Mouse (Mus musculus) left cerebral cortex, postnatal 10 days (tissue): Measurements from ENCODE around the gene Mprip. TPM values are rescaled to one million over a fixed set of nuclear protein-coding genes. Genes with fewer than 3 reads are reported as not detected.
"Not testable (repeated sequence)": the region's sequence is repeated elsewhere in the genome, so short reads cannot be mapped to it uniquely, and the experiment has no call there.

Source experiments
- DNase-seq, 2 experiments: peaks; one replicate each; pipeline ENCODE4 v3.0.0; 2021 to 2022; ENCODE audit warnings: low spot score in 2 of 2, mixed read lengths in 1 of 2; ENCODE audit errors: extremely low spot score in 1 of 2
- intact Hi-C: fragments of 180-260 bp; cut with DNase I; formaldehyde crosslinking; loops from one replicate; pipeline ENCODE4 v1.15.1; 2025
- total RNA-seq, 2 experiments: library from RNA; stranded (reverse); gene quantifications; 2 replicates each; pipeline ENCODE4 v1.2.3; 2021

Gene Mprip
- total RNA-seq, 2 experiments from 2014 or later: 239 to 247 TPM

DNA sequence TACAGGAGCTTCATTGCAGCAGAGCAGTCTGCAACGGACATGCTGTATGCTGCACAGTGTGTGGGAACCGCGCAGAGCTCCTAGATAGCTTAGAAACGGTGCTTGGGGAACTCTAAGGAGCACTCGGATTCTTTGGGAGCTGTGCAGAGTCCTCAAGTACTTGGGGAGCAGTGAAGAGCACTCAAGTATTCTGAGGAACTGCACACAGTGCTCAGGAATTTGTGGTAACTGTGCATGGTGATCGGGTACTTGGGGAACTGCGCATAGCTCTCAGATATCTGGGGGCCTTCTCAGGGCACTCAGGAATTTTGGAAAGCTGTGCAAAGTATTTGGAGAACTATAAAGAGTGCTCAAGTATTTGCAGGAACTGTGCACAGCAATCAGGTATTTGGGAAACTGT is 16.1 kb upstream of the Mprip start:
- DNase-seq: no peak
- intact Hi-C loops: no loop called here

DNA sequence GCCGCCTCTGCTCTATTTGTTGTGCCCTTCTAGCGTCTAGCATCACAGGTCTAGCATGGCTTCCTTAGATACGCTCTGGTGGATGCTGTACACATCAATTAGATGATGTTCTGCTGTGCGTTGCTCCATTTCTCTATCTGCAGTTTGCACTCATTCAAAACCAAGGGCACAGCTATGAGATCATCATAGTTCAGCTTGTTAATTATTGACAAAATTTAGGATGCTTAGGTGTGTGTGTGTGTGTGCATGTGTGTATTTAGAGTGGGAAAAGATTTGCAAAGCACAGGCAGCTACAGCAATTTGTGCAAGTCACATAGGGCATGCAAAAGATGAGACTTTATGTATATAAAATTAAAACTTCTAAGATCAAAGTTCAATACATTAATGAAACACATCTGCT is 12.0 kb upstream of the Mprip start:
- intact Hi-C loops: no loop called here
- DNase-seq: no peak

DNA sequence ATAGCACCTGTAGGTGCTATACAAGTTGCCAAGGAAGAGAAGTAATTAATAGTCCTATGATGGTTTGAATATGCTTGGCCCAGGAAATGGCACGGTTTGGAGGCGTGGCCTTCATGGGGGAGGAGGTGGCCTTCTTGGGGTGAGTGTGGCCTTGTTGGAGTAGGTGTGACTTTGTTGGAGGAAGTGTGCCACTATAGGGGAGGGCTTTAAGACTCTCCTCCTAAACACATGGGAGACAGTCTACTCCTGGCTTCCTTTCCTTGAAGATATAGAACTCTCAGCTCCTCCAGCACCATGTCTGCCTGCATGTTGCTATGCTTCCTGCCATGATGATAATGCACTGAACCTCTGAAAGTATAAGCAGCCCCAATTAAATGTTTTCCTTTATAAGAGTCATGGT is 8.1 kb upstream of the Mprip start:
- intact Hi-C loops: no loop called here
- no peak for DNase-seq

DNA sequence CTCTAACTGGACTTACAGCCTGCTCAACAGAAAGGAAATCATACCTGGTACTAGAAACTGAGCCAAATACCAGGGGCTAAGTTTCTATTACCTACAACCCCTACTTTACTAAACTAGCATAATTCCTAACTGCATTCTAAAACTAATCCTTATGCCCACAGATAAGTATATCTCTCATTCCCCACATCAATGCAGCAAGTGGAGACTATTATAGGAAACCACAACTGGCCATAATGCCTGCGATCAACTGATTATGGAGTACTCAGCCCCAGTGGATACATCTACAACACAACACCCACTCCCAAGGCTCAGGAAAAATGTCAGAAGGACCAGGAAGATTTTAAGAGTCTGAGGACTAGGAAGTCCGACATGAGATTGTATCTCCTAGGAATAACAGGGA is 7.6 kb upstream of the Mprip start:
- DNase-seq: no peak
- intact Hi-C loops: no loop called here

DNA sequence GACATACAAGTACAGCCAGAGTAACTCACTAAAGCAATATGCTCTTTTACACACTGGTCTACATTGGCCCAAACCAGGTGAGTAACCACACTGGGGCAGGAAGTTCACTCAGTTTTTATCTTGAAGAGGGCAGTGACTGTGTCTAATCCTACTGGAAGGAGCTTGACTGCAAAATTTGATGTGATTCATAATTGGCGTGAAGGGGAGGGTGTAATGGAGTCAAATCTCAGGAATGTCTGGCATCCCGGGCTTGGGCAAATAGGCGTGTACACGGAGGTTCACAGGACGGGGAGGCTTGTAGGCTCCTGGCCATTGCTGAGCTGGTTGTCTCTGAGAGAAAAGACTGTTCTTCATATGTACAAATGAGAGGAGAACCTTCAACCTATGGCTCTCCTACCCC is 5.8 kb upstream of the Mprip start:
- intact Hi-C loops: no loop called here
- DNase-seq: no peak

DNA sequence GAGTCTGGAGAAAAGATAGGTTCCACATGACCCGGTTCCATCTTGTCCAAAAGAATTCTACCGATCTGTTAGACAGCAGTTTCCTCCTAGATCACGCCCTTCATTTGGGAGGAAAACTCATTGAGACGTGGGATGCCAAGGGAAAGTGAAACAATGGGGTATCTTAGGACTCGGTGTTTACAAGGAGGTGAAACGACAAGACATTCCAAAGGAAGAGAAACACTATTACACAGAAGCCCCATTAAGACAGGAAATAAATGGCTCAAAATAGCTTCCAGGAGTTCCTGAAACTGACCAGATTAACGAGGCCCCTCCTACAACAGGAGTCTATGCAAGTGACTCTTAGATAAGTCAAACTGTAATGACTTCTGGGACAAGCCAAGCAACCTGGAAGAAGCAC is 5.1 kb upstream of the Mprip start:
- no peak for DNase-seq
- intact Hi-C loops: no loop called here

DNA sequence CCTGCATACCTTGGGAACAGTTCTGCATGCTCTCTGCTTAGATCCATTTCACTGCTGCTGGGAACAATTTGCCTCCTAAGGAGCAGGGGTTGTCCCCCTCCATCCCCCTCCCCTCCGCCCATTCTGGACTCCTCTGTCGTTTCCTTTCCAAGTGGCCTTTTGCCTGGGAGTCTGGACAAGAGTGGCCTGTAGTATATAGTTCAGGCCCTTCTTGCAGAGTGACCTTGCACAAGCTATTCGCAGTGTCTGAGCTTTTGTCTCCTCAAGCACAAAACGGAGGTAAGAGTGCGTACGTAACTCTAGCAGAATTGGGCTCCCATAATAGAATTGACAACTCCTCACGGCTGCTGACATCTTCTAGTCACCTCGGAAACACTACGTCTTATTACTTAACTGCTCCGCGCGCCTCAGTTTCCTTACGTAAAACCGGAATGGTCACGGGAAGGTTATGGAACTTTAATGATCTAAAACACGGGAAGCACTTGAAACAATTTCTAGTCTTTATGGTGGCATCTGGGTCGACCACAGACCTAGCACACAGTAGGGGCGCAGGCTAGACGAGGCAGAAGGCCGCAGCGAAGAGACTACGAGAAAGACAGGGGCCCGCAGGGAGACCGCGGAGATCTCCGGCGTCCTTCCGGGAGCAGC is 620 bp downstream of the Mprip start:
- DNase-seq: peak in 1 of 2 experiments; percentile 7
- intact Hi-C loops: loop anchor here (2.0 to 5.0 kb wide), 2 partner anchors 45 to 71 kb away; no protein-coding TSS in a partner anchor

DNA sequence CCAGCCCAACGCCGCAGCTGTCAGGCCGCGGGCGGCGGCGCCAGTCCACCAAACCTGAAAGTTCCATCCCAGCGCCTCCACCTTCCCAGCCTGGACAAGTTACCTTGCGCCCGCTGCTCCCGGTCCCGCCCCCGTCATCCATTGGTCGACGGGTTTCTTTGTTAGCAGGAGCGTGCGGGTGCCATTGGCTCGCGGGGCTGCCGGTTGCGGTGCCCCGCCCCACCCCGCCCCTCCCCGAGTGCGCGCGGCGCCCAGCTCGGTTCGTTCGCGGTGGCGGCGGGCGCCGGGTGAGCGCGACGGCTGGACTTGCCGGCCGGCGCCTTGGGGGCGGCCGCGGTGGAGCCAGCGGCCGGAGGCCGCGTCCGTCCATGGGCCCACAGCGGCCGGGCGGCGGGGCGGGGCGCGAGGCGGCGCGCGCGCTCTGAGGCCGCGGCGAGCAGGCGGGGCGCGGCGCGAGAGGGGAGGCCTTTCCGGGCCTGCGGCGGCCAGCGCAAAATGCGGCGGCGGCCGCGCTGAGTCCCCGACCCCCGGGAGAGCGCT is 1.2 kb downstream of the Mprip start:
- DNase-seq: peak; percentile 95 to 98
- intact Hi-C loops: loop anchor here (2.0 to 5.0 kb wide), 2 partner anchors 44 to 70 kb away; no protein-coding TSS in a partner anchor

DNA sequence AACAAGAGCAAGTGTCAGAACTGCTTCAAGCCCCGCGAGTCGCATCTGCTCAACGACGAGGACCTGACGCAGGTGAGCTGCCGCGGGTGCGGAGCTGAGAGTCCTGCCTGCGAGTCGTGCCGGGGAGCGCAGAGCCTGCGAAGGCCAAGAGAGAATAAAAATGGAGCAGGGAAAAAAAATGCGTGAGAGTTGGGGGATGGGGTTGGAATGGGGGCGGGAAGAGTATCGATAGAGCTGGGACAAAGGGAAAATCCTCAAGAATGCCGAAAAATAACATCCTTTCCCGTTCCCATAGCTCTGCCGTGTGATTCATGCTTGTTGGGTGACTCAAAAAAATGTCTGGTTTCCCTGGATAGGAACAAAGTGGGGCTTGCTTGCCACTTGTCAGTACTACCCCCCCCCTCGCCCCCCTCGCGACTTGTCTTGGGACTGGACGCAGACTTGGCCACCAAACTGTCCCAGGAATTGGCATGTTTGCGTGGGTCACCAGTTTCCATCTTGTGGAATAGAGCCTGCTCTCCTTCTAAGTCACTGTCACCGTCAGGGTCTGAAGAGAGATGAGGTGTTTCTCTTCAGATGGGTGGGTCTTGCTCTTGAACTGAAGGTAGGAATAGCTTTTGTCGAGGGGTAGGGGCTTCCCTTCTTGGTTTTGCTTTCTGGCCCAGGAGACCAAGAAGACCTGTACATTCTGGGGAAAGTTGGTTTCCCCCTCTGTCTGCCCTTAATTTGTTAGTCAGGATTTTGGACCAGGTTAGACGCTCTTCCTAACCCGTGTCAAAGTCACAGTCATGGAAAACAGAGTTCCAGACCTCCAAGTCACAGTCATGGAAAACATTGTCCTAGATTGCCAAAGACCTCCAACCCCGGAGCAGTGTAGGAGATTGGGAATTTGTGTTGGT is 2.0 kb downstream of the Mprip start:
- DNase-seq: peak; percentile 23 to 48

DNA sequence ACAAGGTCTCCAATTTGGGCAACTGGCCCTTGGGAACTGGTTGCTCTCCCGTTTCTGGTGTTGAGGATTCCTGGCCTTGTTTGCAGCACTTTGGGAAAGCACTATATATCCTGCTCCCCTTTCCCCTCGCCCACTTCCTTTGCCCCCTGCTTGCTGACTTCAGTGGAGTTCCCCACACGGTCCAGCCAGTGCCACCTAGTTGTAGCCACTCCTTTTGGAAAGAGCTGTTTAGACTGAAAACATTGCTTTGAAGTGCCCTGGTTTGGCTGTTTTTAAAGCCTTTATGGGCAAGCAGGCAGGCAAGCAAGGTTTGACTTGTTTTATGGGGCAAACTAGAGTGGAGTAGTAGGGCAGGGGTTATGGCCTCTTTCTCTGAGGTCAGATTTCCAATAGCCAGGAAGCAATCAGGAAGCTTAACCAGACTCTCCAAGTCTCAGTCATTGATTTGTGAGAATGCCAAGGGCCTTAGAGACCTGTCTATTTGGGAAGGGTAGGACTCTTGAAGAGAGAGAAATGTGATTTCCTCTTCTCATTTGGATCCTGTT is 2.7 kb downstream of the Mprip start:
- no peak for DNase-seq
- intact Hi-C loops: loop anchor here (2.0 to 5.0 kb wide), 2 partner anchors 43 to 68 kb away; no protein-coding TSS in a partner anchor

More for the DNA sequence above, 2.0 kb downstream of the Mprip start:
- intact Hi-C loops: loop anchor here (2.0 to 5.0 kb wide), 2 partner anchors 44 to 69 kb away; no protein-coding TSS in a partner anchor

DNA sequence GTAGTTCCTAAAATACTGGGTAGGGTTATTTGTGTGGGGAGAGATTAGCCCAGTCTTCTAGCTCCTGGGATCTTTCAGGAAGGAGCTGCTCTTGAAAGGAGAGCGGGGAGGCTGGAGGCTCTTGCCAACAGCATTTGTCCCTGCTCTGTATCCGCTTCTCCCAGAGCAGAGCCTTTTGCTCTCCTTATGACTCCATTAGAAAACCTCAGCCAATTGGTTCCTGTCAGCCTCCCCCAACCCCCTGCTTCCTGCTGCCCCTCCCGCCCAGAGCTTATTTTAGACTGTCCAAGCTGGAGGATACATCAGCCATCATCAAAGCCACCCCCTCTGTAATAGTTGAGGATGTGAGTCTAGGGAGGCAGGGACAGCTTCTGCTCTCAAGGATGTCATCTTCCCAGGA is 3.7 kb downstream of the Mprip start:
- DNase-seq: peak; percentile 39 to 83
- intact Hi-C loops: loop anchor here (5.0 kb wide), 1 partner anchor 67 kb away; no protein-coding TSS in a partner anchor

DNA sequence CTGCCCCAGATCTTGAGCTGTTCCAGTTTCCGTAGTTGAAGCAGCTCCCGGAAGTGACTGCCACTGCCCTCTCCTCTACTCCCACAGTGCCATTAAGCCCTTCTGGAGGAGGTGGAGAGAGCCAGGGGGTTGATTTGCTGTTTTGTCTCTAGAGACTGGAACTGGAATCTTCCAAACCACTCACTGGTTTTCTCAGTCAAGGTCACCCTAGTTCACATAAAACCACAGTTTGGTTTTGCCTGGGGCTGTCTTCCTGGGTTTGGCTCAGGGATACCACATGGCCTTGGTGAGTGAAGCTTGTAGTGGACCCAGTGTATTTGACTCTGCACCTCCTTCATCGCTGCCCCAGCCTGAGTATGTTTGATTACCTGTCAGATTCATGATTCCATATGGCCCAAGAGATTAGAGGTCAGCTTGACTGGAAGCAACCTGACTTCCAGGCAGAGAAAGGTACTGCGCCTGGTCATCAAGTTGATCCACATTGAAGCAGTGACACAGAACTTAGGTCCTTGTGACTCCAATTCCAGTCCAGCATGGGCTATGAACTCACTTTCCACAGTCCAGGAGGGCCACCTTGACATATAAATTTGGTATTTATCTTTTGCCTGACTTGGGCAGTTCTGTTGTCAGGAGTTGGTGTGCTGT is 10.1 kb downstream of the Mprip start:
- intact Hi-C loops: no loop called here
- DNase-seq: no peak

DNA sequence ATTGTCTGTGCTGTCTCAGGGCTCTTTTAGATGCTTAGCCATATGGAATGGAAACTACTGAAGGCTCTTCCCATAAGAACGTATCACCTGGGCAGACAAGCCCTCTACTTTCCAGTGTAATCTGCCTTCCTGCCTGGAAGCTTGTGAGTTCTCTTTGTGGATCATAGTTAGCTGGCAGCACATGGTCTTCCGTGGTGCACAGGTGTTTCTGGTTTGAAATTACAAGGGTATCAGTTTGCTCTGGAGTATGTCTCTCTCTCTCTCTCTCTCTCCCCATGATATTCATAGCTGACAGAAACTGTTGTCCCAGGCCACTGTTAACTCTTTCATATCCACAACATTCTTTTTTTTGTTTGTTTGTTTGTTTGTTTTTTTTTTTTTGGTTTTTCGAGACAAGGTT is 12.9 kb downstream of the Mprip start:
- intact Hi-C loops: no loop called here
- DNase-seq: no peak

DNA sequence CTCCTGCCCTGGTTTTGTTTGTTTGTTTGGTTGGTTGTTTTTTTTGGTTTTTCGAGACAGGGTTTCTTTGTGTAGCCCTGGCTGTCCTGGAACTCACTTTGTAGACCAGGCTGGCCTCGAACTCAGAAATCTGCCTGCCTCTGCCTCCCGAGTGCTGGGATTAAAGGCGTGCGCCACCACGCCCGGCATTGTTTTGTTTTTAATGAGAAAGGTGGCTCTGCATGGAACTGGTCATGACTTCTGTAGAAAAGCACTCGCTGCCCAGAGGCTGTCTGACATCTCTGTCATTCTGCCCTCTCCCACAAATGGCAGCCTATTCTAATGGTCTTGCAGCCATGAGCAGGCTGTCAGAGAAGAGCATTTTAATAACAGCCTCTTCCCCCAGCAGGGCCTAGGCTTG is 13.6 kb downstream of the Mprip start:
- intact Hi-C loops, DNase-seq: not testable (repeated sequence)

DNA sequence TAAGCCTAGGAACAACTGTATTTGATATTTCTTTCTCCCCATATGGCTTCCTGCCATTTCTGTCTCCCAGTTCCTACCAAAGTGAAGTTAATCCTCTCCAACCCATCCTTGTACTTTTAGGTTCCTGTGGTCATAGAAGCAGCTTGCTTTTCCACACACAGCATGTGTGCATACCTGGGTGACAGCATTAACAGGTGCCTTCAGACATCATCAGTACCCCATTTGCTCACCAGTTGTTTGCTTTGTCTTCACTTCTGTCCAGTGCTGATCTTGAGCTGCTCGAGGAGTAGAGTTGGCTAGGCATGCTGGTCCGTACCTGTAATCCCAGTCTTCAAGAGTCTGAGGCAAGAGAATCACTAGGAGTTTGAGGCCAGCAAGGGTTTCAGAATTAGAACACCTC is 16.7 kb downstream of the Mprip start:
- intact Hi-C loops: no loop called here
- DNase-seq: no peak

DNA sequence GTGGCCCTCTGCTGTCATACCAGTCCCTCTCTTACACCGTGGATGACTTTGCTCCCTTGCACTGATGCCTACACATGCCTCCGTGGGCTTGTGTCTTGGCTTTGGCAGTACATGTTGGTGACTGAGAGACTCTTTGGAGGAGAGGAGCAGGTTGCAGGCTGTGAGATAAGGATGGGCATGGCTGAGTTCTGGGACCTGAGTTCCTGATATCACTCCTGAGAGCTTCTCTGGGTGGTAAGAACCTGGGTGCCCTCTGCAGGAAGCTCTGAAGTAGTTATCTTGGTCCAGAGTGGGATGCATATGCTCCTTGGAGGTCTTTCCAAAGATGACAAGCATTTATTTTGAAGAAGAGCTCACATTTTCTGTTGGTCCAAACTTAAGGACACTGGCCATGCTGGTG is 17.6 kb downstream of the Mprip start:
- intact Hi-C loops: no loop called here
- no peak for DNase-seq

DNA sequence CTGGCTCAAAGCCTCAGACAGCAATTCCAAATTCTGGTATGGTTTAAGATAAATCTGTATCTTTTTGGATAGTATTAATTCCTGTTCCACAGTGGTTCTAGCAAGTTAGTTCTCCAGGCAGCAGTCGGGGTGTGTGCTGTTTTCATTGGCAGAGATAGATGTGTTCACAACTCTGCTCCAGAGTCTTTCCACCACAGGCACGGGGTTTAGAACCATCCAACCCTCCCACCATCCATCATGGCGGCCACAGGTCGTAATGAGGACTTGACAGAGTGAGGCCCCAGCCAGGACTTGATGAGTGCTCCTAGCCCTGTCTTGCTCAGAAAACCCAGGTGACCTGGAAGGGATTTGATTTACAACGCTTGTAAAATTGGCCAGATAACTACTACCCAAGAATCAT is 19.0 kb downstream of the Mprip start:
- intact Hi-C loops: no loop called here
- DNase-seq: no peak

DNA sequence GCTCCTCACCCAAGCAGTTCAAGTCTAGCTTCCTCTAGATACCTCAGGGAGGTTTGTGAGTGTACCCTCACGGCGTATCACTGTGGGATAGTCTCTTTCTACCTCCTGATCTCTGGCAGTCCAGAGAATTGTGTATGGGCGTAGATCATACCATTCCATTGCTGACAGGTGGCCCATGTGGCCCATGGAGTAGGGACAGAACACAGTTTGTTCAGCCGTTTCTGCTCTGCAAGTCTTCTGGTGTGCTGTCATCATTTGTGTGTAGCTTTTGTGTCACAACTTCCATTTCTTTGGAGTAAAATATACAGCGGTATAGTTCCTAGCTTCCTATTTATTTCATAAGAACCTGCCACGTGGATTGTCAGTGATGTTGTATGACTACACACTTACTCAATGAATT is 23.9 kb downstream of the Mprip start:
- no peak for DNase-seq
- intact Hi-C loops: no loop called here

DNA sequence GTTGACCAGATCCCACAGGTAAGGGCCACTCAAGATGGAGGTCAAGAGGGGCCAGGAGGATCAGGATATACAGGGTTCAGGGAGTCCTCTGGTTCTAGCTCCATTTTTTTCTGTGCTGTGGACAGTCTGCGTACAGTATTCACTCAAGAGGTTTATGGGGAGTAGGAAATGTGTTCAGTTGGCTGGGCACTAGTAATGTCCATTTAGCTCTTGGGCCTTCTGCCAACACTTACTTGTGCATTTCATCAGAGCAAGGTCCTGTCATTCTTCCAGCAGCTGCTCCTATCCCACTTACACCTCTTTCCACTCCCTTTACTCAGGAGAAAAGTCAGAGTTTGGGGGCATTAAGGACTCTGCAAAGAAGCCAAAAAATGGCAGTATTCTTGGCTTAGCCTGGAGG is 33.4 kb downstream of the Mprip start:
- no peak for DNase-seq

More for the DNA sequence above, 33.4 kb downstream of the Mprip start:
- intact Hi-C loops: no loop called here
